ENCODE assay signal across 8 mouse cellular contexts in genomic region chr3:38883676-38884075, GRCm38 (mm10). TPM values are rescaled to one million over a fixed set of nuclear protein-coding genes. Genes with fewer than 3 reads are reported as not detected.
DNase-seq lines count a peak whose midpoint lies in the region; ATAC-seq and TF ChIP-seq lines count a peak whose summit lies in the region.
"Had no signal": no experiment of that assay in that cellular context is flagged by ENCODE, and none has a peak within 500 bp of the region (broad histone marks: within the 10 kb centered on the region; RNA-seq: fewer than 3 reads in every experiment).

No protein-coding gene starts in this region.

- DNase-seq in left cerebral cortex, adult 2 months (ENCODE audit: extremely low spot score in 1 of 2, low spot score in 2 of 2) = no peak
- no peak for DNase-seq in left cerebral cortex, postnatal 25 days (ENCODE audit: low spot score in 2 of 2)
- DNase-seq in stomach, postnatal 0 days (ENCODE audit: low spot score) = no peak
- DNase-seq in left cerebral cortex, postnatal 10 days (ENCODE audit: extremely low spot score in 1 of 2, low spot score in 2 of 2) = no peak
- DNase-seq in cerebellum, adult 2 months = no peak

- H3K27ac ChIP-seq in left cerebral cortex, adult 2 months = no peak overlapping the region
- H3K27ac ChIP-seq in forebrain, embryonic 16.5 days (ENCODE audit: low read length) = peak overlapping the region; percentile 73
- peak overlapping the region; percentile 28; the same call in 1 of the 2 replicates for H3K27ac ChIP-seq in limb, embryonic 15.5 days
- no peak overlapping the region for H3K27ac ChIP-seq in stomach, postnatal 0 days (replicated peaks)
- no peak overlapping the region for H3K27ac ChIP-seq in cerebellum, adult 2 months (ENCODE audit: insufficient read depth, low read length)
- H3K27ac ChIP-seq: liver, embryonic 14.5 days had no signal

- H3K27me3 ChIP-seq in forebrain, embryonic 16.5 days (replicated peaks; ENCODE audit: control insufficient read depth, insufficient read depth, low read length) = no peaks in the 10 kb centered on the region
- H3K27me3 ChIP-seq in limb, embryonic 15.5 days = no peaks in the 10 kb centered on the region
- 0 out of 2 replicates have a peak, but pooled peaks cover 2% of the 10 kb centered on the region for H3K27me3 ChIP-seq in stomach, postnatal 0 days (ENCODE audit: control insufficient read depth, insufficient read depth, low read length)
- no peaks in the 10 kb centered on the region for H3K27me3 ChIP-seq in cerebellum, adult 2 months (ENCODE audit: control insufficient read depth, insufficient read depth, low read length)

- H3K36me3 ChIP-seq in forebrain, embryonic 16.5 days (ENCODE audit: control insufficient read depth, insufficient read depth) = 0 out of 2 replicates have a peak, but pooled peaks cover 3% of the 10 kb centered on the region
- H3K36me3 ChIP-seq in limb, embryonic 15.5 days = 0 out of 2 replicates have a peak, but pooled peaks cover 2% of the 10 kb centered on the region
- H3K36me3 ChIP-seq in stomach, postnatal 0 days (ENCODE audit: control insufficient read depth, insufficient read depth, low read length) = no peaks in the 10 kb centered on the region

- peak overlapping the region; percentile 84; the same call in 1 of the 2 replicates for H3K4me3 ChIP-seq in left cerebral cortex, adult 2 months
- H3K4me3 ChIP-seq in forebrain, embryonic 16.5 days (replicated peaks; ENCODE audit: low read length) = peak overlapping the region; percentile 29
- H3K4me3 ChIP-seq in limb, embryonic 15.5 days = peak overlapping the region; percentile 26
- no peak overlapping the region for H3K4me3 ChIP-seq in stomach, postnatal 0 days (ENCODE audit: low read depth, low read length)
- no peak overlapping the region for H3K4me3 ChIP-seq in cerebellum, adult 2 months (replicated peaks; ENCODE audit: insufficient read depth, low read depth, low read length)

- peak overlapping the region; percentile 92 for H3K4me2 ChIP-seq in forebrain, embryonic 16.5 days (ENCODE audit: low read length)
- peak overlapping the region; percentile 25 for H3K4me2 ChIP-seq in limb, embryonic 15.5 days
- peak overlapping the region; percentile 93 for H3K4me2 ChIP-seq in stomach, postnatal 0 days (replicated peaks; ENCODE audit: low read depth)

- peak overlapping the region; percentile 49 for H3K9ac ChIP-seq in forebrain, embryonic 16.5 days (replicated peaks; ENCODE audit: low read depth, low read length)
- no peak overlapping the region for H3K9ac ChIP-seq in limb, embryonic 15.5 days
- H3K9ac ChIP-seq in stomach, postnatal 0 days (ENCODE audit: low read length) = no peak overlapping the region
- H3K9ac ChIP-seq: liver, embryonic 14.5 days had no signal

- no peak for TF ChIP-seq EP300 in stomach, postnatal 0 days (optimal IDR thresholded peaks at IDR 0.05)

- TF ChIP-seq CTCF in left cerebral cortex, adult 2 months (IDR thresholded peaks at IDR 0.05) = no peak
- TF ChIP-seq CTCF in stomach, postnatal 0 days (IDR thresholded peaks at IDR 0.05; ENCODE audit: low read depth) = no peak
- TF ChIP-seq CTCF in cerebellum, adult 2 months (IDR thresholded peaks at IDR 0.05; ENCODE audit: borderline replicate concordance, insufficient read depth, low read depth, low read length) = no peak

- no peaks in the 10 kb centered on the region for H3K9me3 ChIP-seq in forebrain, embryonic 16.5 days (ENCODE audit: control insufficient read depth, low read length)
- no peaks in the 10 kb centered on the region for H3K9me3 ChIP-seq in limb, embryonic 15.5 days
- no peaks in the 10 kb centered on the region for H3K9me3 ChIP-seq in stomach, postnatal 0 days (ENCODE audit: control insufficient read depth, low read length)

- peaks cover 20% of the 10 kb centered on the region for H3K4me1 ChIP-seq in forebrain, embryonic 16.5 days (replicated peaks; ENCODE audit: control insufficient read depth, insufficient read depth, low read length)
- H3K4me1 ChIP-seq in limb, embryonic 15.5 days = peaks cover 30% of the 10 kb centered on the region
- H3K4me1 ChIP-seq in stomach, postnatal 0 days (replicated peaks; ENCODE audit: control insufficient read depth, insufficient read depth) = no peaks in the 10 kb centered on the region
- H3K4me1 ChIP-seq in cerebellum, adult 2 months (ENCODE audit: control insufficient read depth, insufficient read depth, low read length) = no peaks in the 10 kb centered on the region

- TF ChIP-seq POLR2A in cerebellum, adult 2 months (IDR thresholded peaks at IDR 0.05; ENCODE audit: borderline replicate concordance, insufficient read depth, low read length) = no peak

- intact Hi-C loops in left cerebral cortex, adult 2 months (cut with DNase I) = loop anchor here (1.0 to 10.0 kb wide), 8 partner anchors 511 to 1637 kb away; no protein-coding TSS in a partner anchor
- intact Hi-C loops in left cerebral cortex, postnatal 25 days (cut with DNase I) = loop anchor here (1.0 to 5.0 kb wide), 10 partner anchors 337 to 1864 kb away; no protein-coding TSS in a partner anchor
- intact Hi-C loops in left cerebral cortex, postnatal 10 days (cut with DNase I) = loop anchor here (2.0 to 10.0 kb wide), 6 partner anchors 711 to 1639 kb away; no protein-coding TSS in a partner anchor

- no peak for ATAC-seq in forebrain, embryonic 16.5 days
- ATAC-seq in limb, embryonic 15.5 days (ENCODE audit: insufficient number of reproducible peaks, low FRiP score, low TSS enrichment, low read depth) = no peak
- no peak for ATAC-seq in stomach, postnatal 0 days (ENCODE audit: low FRiP score, low TSS enrichment)

- WGBS in forebrain, embryonic 16.5 days = 11% methylated on average over 9 of the region's 9 CpGs
- WGBS in limb, embryonic 15.5 days = 31% methylated on average over 9 of the region's 9 CpGs
- WGBS in stomach, postnatal 0 days = 48% methylated on average over 9 of the region's 9 CpGs
- 44% methylated on average over 9 of the region's 9 CpGs for WGBS in cerebellum, adult 2 months

RNA-seq across cellular contexts. Expression of gene Fat4, which starts 3.1 kb away (rescaled TPM):
- total RNA-seq in left cerebral cortex, adult 2 months (2021) = 10 to 100 TPM; 13.0 to 13.2 TPM
- total RNA-seq in left cerebral cortex, postnatal 25 days (2021) = 10 to 100 TPM; 12.8 to 13.3 TPM
- polyA plus RNA-seq in forebrain, embryonic 16.5 days (2015; fragmentation: Nextera tagmentation; extraction: Ambion mirVana) = 11.0 and 12.4 TPM in 2 replicates
- polyA plus RNA-seq in limb, embryonic 15.5 days (2015; fragmentation: Nextera tagmentation; extraction: Ambion mirVana) = 9.5 and 13.3 TPM in 2 replicates
- polyA plus RNA-seq in stomach, postnatal 0 days (2015; fragmentation: Nextera tagmentation; extraction: Ambion mirVana) = 2.4 and 2.6 TPM in 2 replicates
- total RNA-seq in left cerebral cortex, postnatal 10 days (2021) = 10 to 100 TPM; 32.1 to 40.8 TPM
- 1.2 and 1.5 TPM in 2 replicates for polyA plus RNA-seq in cerebellum, adult 2 months (2012; rRNA removed)

Comparison
In these comparisons a context has a peak if more than half of its experiments do, and no peak if none do; other contexts are left out.
1. H3K27ac ChIP-seq: peak in forebrain, embryonic 16.5 days (single experiment) and limb, embryonic 15.5 days (single experiment); none in left cerebral cortex, adult 2 months (single experiment), stomach, postnatal 0 days (single experiment) and cerebellum, adult 2 months (single experiment).
2. H3K4me3 ChIP-seq: peak in left cerebral cortex, adult 2 months (single experiment), forebrain, embryonic 16.5 days (single experiment) and limb, embryonic 15.5 days (single experiment); none in stomach, postnatal 0 days (single experiment) and cerebellum, adult 2 months (single experiment).
3. H3K4me2 ChIP-seq: peak in every context shown above with its lines; median percentile 93 in stomach, postnatal 0 days; 92 in forebrain, embryonic 16.5 days; 25 in limb, embryonic 15.5 days.